Mouse (Mus musculus): ENCODE results near the gene Krtcap2. TPM values are rescaled to one million over a fixed set of nuclear protein-coding genes. Genes with fewer than 3 reads are reported as not detected.

Krtcap2 gene
- polyA plus RNA-seq, 1 experiment from 2014 or later, result 349 TPM

DNA sequence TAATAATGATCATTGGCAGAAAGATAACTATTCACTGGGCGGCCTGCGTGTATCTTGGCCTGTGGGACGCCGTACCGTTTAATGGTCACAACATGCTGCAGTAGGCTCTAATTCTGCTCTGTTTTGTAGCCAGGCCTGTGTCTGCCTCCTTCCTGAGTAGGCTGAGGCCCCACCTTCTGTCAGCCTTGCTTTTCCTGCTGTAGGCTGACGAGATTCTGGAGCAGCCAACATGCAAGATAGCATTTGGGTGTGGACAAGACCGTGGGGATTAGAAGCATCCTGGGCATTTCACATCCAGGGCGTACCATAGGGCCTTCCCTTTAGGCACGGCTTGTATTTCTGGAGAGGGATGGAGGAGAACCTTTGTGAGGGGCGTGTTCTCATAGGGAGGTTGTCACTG, 16.7 kb downstream of the Krtcap2 start:
- WGBS, result 62% methylated on average over 10 of the region's 10 CpGs
- H3K27me3 ChIP-seq (replicated peaks; ENCODE audit: control insufficient read depth, insufficient read depth, low read length), result no peaks in the 10 kb centered on the region
- H3K4me2 ChIP-seq (ENCODE audit: low read depth, low read length), result no peak overlapping the region
- ATAC-seq (ENCODE audit: low read depth), result no peak
- H3K9ac ChIP-seq (ENCODE audit: low read depth, low read length), result no peak overlapping the region
- no peak overlapping the region for H3K27ac ChIP-seq (replicated peaks; ENCODE audit: low read depth, low read length)
- no peaks in the 10 kb centered on the region for H3K9me3 ChIP-seq (ENCODE audit: control insufficient read depth, low read length)
- H3K4me3 ChIP-seq (ENCODE audit: low read depth, low read length), result no peak overlapping the region
- H3K4me1 ChIP-seq (ENCODE audit: control insufficient read depth, insufficient read depth, low read length), result peaks cover 5% of the 10 kb centered on the region
- no peak for DNase-seq (ENCODE audit: low spot score)
- no peaks in the 10 kb centered on the region for H3K36me3 ChIP-seq (ENCODE audit: control insufficient read depth, insufficient read depth, low read length)

GRCm38 (mm10) chr3:89266439-89266893, 20.7 kb downstream of the Krtcap2 start:
- peak overlapping the region; percentile 84 for H3K4me3 ChIP-seq (ENCODE audit: low read depth, low read length)
- H3K4me1 ChIP-seq (ENCODE audit: control insufficient read depth, insufficient read depth, low read length), result peaks cover 27% of the 10 kb centered on the region
- ATAC-seq (ENCODE audit: low read depth), result peak; percentile 89
- H3K9me3 ChIP-seq (ENCODE audit: control insufficient read depth, low read length), result no peaks in the 10 kb centered on the region
- DNase-seq (ENCODE audit: low spot score), result peak; percentile 95
- H3K36me3 ChIP-seq (ENCODE audit: control insufficient read depth, insufficient read depth, low read length), result no peaks in the 10 kb centered on the region
- H3K27ac ChIP-seq (replicated peaks; ENCODE audit: low read depth, low read length), result peak overlapping the region; percentile 76
- WGBS, result under 1% methylated on average over 19 of the region's 20 CpGs
- no peaks in the 10 kb centered on the region for H3K27me3 ChIP-seq (replicated peaks; ENCODE audit: control insufficient read depth, insufficient read depth, low read length)
- peak overlapping the region; percentile 91 for H3K4me2 ChIP-seq (ENCODE audit: low read depth, low read length)
- peak overlapping the region; percentile 87 for H3K9ac ChIP-seq (ENCODE audit: low read depth, low read length)

- Histone ChIP-seq H3K27ac (replicated peaks; ENCODE audit: low read depth, low read length) (0 out of 2 replicates have a peak overlapping the region, but pooled peaks have one; percentile 2), H3K4me1 (ENCODE audit: control insufficient read depth, insufficient read depth, low read length) (peaks cover 27% of the 10 kb centered on the region), H3K4me2 (ENCODE audit: low read depth, low read length) (peak overlapping the region; percentile 81), H3K4me3 (ENCODE audit: low read depth, low read length) (0 out of 2 replicates have a peak overlapping the region, but pooled peaks have one; percentile 4), H3K9me3 (ENCODE audit: control insufficient read depth, low read length) (no peaks in the 10 kb centered on the region), H3K36me3 (ENCODE audit: control insufficient read depth, insufficient read depth, low read length) (peaks cover 11% of the 10 kb centered on the region), H3K27me3 (replicated peaks; ENCODE audit: control insufficient read depth, insufficient read depth, low read length) (no peaks in the 10 kb centered on the region), H3K9ac (ENCODE audit: low read depth, low read length) (no peak overlapping the region)
- DNase-seq (ENCODE audit: low spot score), result no peak
- no peak for ATAC-seq (ENCODE audit: low read depth)
- WGBS, result 40% methylated on average over 8 of the region's 8 CpGs
Observed at GRCm38 (mm10) chr3:89268916-89269315, 23.1 kb downstream of the Krtcap2 start.

GRCm38 (mm10) chr3:89270051-89270755, 24.4 kb downstream of the Krtcap2 start, which contains the start of gene Slc50a1:
Gene Slc50a1 (minus strand): TSS chr3:89270570.
- WGBS, result 3% methylated on average over 26 of the region's 39 CpGs
- peak within 1 kb of the TSS; percentile 81 for H3K4me2 ChIP-seq (ENCODE audit: low read depth, low read length)
- peak within 1 kb of the TSS; percentile 69 for H3K9ac ChIP-seq (ENCODE audit: low read depth, low read length)
- peaks cover 19% of the 10 kb centered on the region for H3K36me3 ChIP-seq (ENCODE audit: control insufficient read depth, insufficient read depth, low read length)
- DNase-seq (ENCODE audit: low spot score) (peak; percentile 79), ATAC-seq (ENCODE audit: low read depth) (peak; percentile 66)
- peak within 1 kb of the TSS; percentile 80 for H3K27ac ChIP-seq (replicated peaks; ENCODE audit: low read depth, low read length)
- H3K4me1 ChIP-seq (ENCODE audit: control insufficient read depth, insufficient read depth, low read length), result peaks cover 27% of the 10 kb centered on the region
- H3K27me3 ChIP-seq (replicated peaks; ENCODE audit: control insufficient read depth, insufficient read depth, low read length), result no peaks in the 10 kb centered on the region
- peak within 1 kb of the TSS; percentile 54 for H3K4me3 ChIP-seq (ENCODE audit: low read depth, low read length)
- H3K9me3 ChIP-seq (ENCODE audit: control insufficient read depth, low read length), result no peaks in the 10 kb centered on the region

DNA sequence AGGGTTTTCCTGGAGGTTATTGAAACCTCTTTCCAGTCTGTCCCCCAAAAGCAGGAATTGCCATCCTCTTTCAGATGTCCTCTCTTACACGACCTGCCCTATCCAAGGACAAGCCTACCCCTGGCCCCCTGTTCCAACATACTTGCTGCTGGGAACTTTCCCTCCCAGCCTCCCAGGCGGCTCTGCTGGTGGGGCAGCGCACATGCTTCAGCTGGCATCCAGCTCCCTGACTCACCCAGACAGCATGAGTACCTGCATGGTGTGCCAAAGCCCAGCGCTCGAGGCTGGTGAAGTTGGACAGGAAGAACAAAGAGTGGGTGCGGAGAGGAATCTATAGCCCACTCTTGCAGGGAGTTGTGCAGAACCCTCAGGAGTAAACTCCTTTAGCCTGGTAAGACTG, 25.1 kb downstream of the Krtcap2 start:
- ATAC-seq (ENCODE audit: low read depth), result no peak

GRCm38 (mm10) chr3:89271760-89272159, 26.0 kb downstream of the Krtcap2 start:
- DNase-seq (ENCODE audit: low spot score) (no peak), ATAC-seq (ENCODE audit: low read depth) (no peak)
- no peak overlapping the region for H3K27ac ChIP-seq (replicated peaks; ENCODE audit: low read depth, low read length)
- H3K4me2 ChIP-seq (ENCODE audit: low read depth, low read length), result no peak overlapping the region
- H3K36me3 ChIP-seq (ENCODE audit: control insufficient read depth, insufficient read depth, low read length), result peaks cover 27% of the 10 kb centered on the region
- H3K9ac ChIP-seq (ENCODE audit: low read depth, low read length), result no peak overlapping the region
- H3K4me3 ChIP-seq (ENCODE audit: low read depth, low read length), result no peak overlapping the region
- H3K4me1 ChIP-seq (ENCODE audit: control insufficient read depth, insufficient read depth, low read length), result peaks cover 27% of the 10 kb centered on the region
- H3K27me3 ChIP-seq (replicated peaks; ENCODE audit: control insufficient read depth, insufficient read depth, low read length), result no peaks in the 10 kb centered on the region
- no peaks in the 10 kb centered on the region for H3K9me3 ChIP-seq (ENCODE audit: control insufficient read depth, low read length)
- 65% methylated on average over 6 of the region's 6 CpGs for WGBS

More for the DNA sequence above, 25.1 kb downstream of the Krtcap2 start:
- DNase-seq (ENCODE audit: low spot score), result no peak
- Histone ChIP-seq H3K4me3 (ENCODE audit: low read depth, low read length) (peak overlapping the region; percentile 54), H3K9ac (ENCODE audit: low read depth, low read length) (peak overlapping the region; percentile 69), H3K27me3 (replicated peaks; ENCODE audit: control insufficient read depth, insufficient read depth, low read length) (no peaks in the 10 kb centered on the region), H3K4me1 (ENCODE audit: control insufficient read depth, insufficient read depth, low read length) (peaks cover 27% of the 10 kb centered on the region), H3K4me2 (ENCODE audit: low read depth, low read length) (peak overlapping the region; percentile 81), H3K9me3 (ENCODE audit: control insufficient read depth, low read length) (no peaks in the 10 kb centered on the region), H3K36me3 (ENCODE audit: control insufficient read depth, insufficient read depth, low read length) (peaks cover 24% of the 10 kb centered on the region), H3K27ac (replicated peaks; ENCODE audit: low read depth, low read length) (peak overlapping the region; percentile 80)
- 61% methylated on average over 6 of the region's 6 CpGs for WGBS

DNA sequence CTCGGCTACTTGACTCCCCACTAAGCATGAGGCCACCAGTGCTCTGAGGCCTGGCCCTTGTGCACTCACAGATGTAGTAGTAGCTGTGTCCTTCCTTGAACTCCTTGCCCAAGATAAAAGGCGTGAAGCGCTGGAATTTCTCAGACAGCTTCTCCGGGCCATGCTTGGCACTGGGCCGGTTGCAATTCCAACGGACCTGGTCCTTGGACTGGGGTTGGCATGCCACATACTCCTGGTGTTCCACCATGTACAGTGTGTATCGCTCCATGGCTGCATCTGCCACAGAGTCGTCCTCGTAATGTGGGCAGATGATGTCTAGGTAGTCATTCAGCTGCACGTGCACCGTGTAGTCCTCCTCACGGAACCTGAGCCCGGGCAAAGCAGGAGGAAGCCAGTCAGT, 30.3 kb downstream of the Krtcap2 start:
- ATAC-seq (ENCODE audit: low read depth), result no peak
- WGBS, result 91% methylated on average over 13 of the region's 13 CpGs

GRCm38 (mm10) chr3:89277281-89278021, 31.7 kb downstream of the Krtcap2 start:
- peaks cover 27% of the 10 kb centered on the region for H3K4me1 ChIP-seq (ENCODE audit: control insufficient read depth, insufficient read depth, low read length)
- no peaks in the 10 kb centered on the region for H3K9me3 ChIP-seq (ENCODE audit: control insufficient read depth, low read length)
- DNase-seq (ENCODE audit: low spot score) (peak; percentile 64), ATAC-seq (ENCODE audit: low read depth) (peak; percentile 3; the same call in 1 of the 2 replicates)
- peak overlapping the region; percentile 71 for H3K9ac ChIP-seq (ENCODE audit: low read depth, low read length)
- peak overlapping the region; percentile 82 for H3K27ac ChIP-seq (replicated peaks; ENCODE audit: low read depth, low read length)
- 35% methylated on average over 14 of the region's 14 CpGs for WGBS
- H3K4me2 ChIP-seq (ENCODE audit: low read depth, low read length), result peak overlapping the region; percentile 80
- H3K4me3 ChIP-seq (ENCODE audit: low read depth, low read length), result peak overlapping the region; percentile 50
- H3K27me3 ChIP-seq (replicated peaks; ENCODE audit: control insufficient read depth, insufficient read depth, low read length), result 0 out of 2 replicates have a peak, but pooled peaks cover 7% of the 10 kb centered on the region
- H3K36me3 ChIP-seq (ENCODE audit: control insufficient read depth, insufficient read depth, low read length), result peaks cover 19% of the 10 kb centered on the region

More for the DNA sequence above, 30.3 kb downstream of the Krtcap2 start:
- Histone ChIP-seq H3K4me1 (ENCODE audit: control insufficient read depth, insufficient read depth, low read length) (peaks cover 20% of the 10 kb centered on the region), H3K36me3 (ENCODE audit: control insufficient read depth, insufficient read depth, low read length) (peaks cover 27% of the 10 kb centered on the region), H3K27ac (replicated peaks; ENCODE audit: low read depth, low read length) (no peak overlapping the region), H3K9ac (ENCODE audit: low read depth, low read length) (no peak overlapping the region), H3K9me3 (ENCODE audit: control insufficient read depth, low read length) (no peaks in the 10 kb centered on the region), H3K4me2 (ENCODE audit: low read depth, low read length) (no peak overlapping the region), H3K27me3 (replicated peaks; ENCODE audit: control insufficient read depth, insufficient read depth, low read length) (no peaks in the 10 kb centered on the region), H3K4me3 (ENCODE audit: low read depth, low read length) (no peak overlapping the region)
- no peak for DNase-seq (ENCODE audit: low spot score)

All from embryonic facial prominence, embryonic 14.5 days (tissue).